Mouse (Mus musculus) layer of hippocampus, adult 9-11 months (tissue): ENCODE measurements around the gene Sipa1l3.

Source experiments
- DNase-seq: peaks from one replicate; pipeline ENCODE4 v3.0.0; 2022

The Sipa1l3 gene

GRCm38 (mm10) chr7:29406855-29407254 is 111.6 kb downstream of the Sipa1l3 start:
- DNase-seq, result no peak

- no peak for DNase-seq
Measured at GRCm38 (mm10) chr7:29404126-29404525, 114.3 kb downstream of the Sipa1l3 start.

GRCm38 (mm10) chr7:29402015-29402414 is 116.4 kb downstream of the Sipa1l3 start:
- DNase-seq, result no peak

- DNase-seq, result no peak
Measured at GRCm38 (mm10) chr7:29400451-29400850, 118.0 kb downstream of the Sipa1l3 start.

GRCm38 (mm10) chr7:29399056-29399455 is 119.4 kb downstream of the Sipa1l3 start:
- DNase-seq, result no peak

- DNase-seq, result no peak
Measured at GRCm38 (mm10) chr7:29397486-29397885, 121.0 kb downstream of the Sipa1l3 start.

- DNase-seq, result no peak
Measured at GRCm38 (mm10) chr7:29396943-29397340, 121.5 kb downstream of the Sipa1l3 start.

- no peak for DNase-seq
Measured at GRCm38 (mm10) chr7:29396216-29396942, 122.1 kb downstream of the Sipa1l3 start.

GRCm38 (mm10) chr7:29395179-29395578 is 123.3 kb downstream of the Sipa1l3 start:
- no peak for DNase-seq

- DNase-seq, result peak; percentile 34
Measured at GRCm38 (mm10) chr7:29393292-29393691, 125.1 kb downstream of the Sipa1l3 start.

- DNase-seq, result no peak
Measured at GRCm38 (mm10) chr7:29392805-29393204, 125.6 kb downstream of the Sipa1l3 start.

- no peak for DNase-seq
Measured at GRCm38 (mm10) chr7:29391761-29392512, 126.5 kb downstream of the Sipa1l3 start.

GRCm38 (mm10) chr7:29391112-29391760 is 127.2 kb downstream of the Sipa1l3 start:
- no peak for DNase-seq

GRCm38 (mm10) chr7:29390234-29390633 is 128.2 kb downstream of the Sipa1l3 start:
- peak; percentile 65 for DNase-seq

- peak; percentile 80 for DNase-seq
Measured at GRCm38 (mm10) chr7:29387524-29388068, 130.8 kb downstream of the Sipa1l3 start.

- DNase-seq, result no peak
Measured at GRCm38 (mm10) chr7:29386349-29386748, 132.1 kb downstream of the Sipa1l3 start.

GRCm38 (mm10) chr7:29385791-29386190 is 132.7 kb downstream of the Sipa1l3 start:
- DNase-seq, result no peak

GRCm38 (mm10) chr7:29383255-29383654 is 135.2 kb downstream of the Sipa1l3 start:
- peak; percentile 56 for DNase-seq

GRCm38 (mm10) chr7:29381466-29382040 is 136.9 kb downstream of the Sipa1l3 start:
- peak; percentile 52 for DNase-seq

GRCm38 (mm10) chr7:29374054-29374453 is 144.4 kb downstream of the Sipa1l3 start:
- DNase-seq, result no peak

- DNase-seq, result no peak
Measured at GRCm38 (mm10) chr7:29372123-29372522, 146.3 kb downstream of the Sipa1l3 start.

- DNase-seq, result no peak
Measured at GRCm38 (mm10) chr7:29370031-29370430, 148.4 kb downstream of the Sipa1l3 start.

- DNase-seq, result no peak
Measured at GRCm38 (mm10) chr7:29368004-29368320, 150.5 kb downstream of the Sipa1l3 start.
